Comparison of ENCODE assay signal across 7 mouse cellular contexts in genomic region chr4:25408696-25409448, GRCm38 (mm10).
DNase-seq lines count a peak whose midpoint lies in the region; ATAC-seq lines count a peak whose summit lies in the region.

No protein-coding gene starts in this region.

- H3K27ac ChIP-seq in forebrain, embryonic 12.5 days = peak overlapping the region; percentile 90
- H3K27ac ChIP-seq in midbrain, embryonic 15.5 days = peak overlapping the region; percentile 92

- H3K27me3 ChIP-seq in forebrain, embryonic 12.5 days = no peaks in the 10 kb centered on the region
- no peaks in the 10 kb centered on the region for H3K27me3 ChIP-seq in midbrain, embryonic 15.5 days (replicated peaks)

- H3K9me3 ChIP-seq in forebrain, embryonic 12.5 days = no peaks in the 10 kb centered on the region
- H3K9me3 ChIP-seq in midbrain, embryonic 15.5 days = no peaks in the 10 kb centered on the region

- H3K4me3 ChIP-seq in forebrain, embryonic 12.5 days (replicated peaks) = no peak overlapping the region
- no peak overlapping the region for H3K4me3 ChIP-seq in midbrain, embryonic 15.5 days

- no peaks in the 10 kb centered on the region for H3K36me3 ChIP-seq in forebrain, embryonic 12.5 days (replicated peaks)
- no peaks in the 10 kb centered on the region for H3K36me3 ChIP-seq in midbrain, embryonic 15.5 days (replicated peaks)

- intact Hi-C loops in gastrocnemius, postnatal 36 days (cut with DNase I) = no loop called here

- H3K4me1 ChIP-seq in forebrain, embryonic 12.5 days = peaks cover 29% of the 10 kb centered on the region
- H3K4me1 ChIP-seq in midbrain, embryonic 15.5 days = peaks cover 30% of the 10 kb centered on the region

- H3K4me2 ChIP-seq in forebrain, embryonic 12.5 days = peak overlapping the region; percentile 38
- H3K4me2 ChIP-seq in midbrain, embryonic 15.5 days = peak overlapping the region; percentile 33

- WGBS in forebrain, embryonic 12.5 days = 8% methylated on average over 3 of the region's 3 CpGs
- 12% methylated on average over 3 of the region's 3 CpGs for WGBS in midbrain, embryonic 15.5 days

- DNase-seq in embryo, embryonic 10 days (ENCODE audit: low spot score) = peak; percentile 91
- DNase-seq in layer of hippocampus, adult 9-11 months = peak; percentile 79
- DNase-seq in gastrocnemius, postnatal 36 days = no peak
- DNase-seq in gastrocnemius, postnatal 4 days (ENCODE audit: low spot score in 2 of 2) = no peak
- no peak for DNase-seq in heart, adult 18-20 months

- no peak overlapping the region for H3K9ac ChIP-seq in forebrain, embryonic 12.5 days
- H3K9ac ChIP-seq in midbrain, embryonic 15.5 days = peak overlapping the region; percentile 4; the same call in 1 of the 2 replicates

- ATAC-seq in forebrain, embryonic 12.5 days (ENCODE audit: low FRiP score) = peak; percentile 96
- ATAC-seq in midbrain, embryonic 15.5 days (replicated peaks) = peak; percentile 98

Comparison
In these comparisons a context has a peak if more than half of its experiments do, and no peak if none do; other contexts are left out.
1. DNase-seq: peak in embryo, embryonic 10 days (single experiment) and layer of hippocampus, adult 9-11 months (single experiment); none in gastrocnemius, postnatal 36 days (0 of 2), gastrocnemius, postnatal 4 days (0 of 2) and heart, adult 18-20 months (0 of 2).